Mouse (Mus musculus): ENCODE data around the gene Nfatc4.

GRCm38 (mm10) chr14:55854406-55855100 lies 31.6 kb downstream of the Nfatc4 start:
- TF ChIP-seq USF1 (IDR thresholded peaks at IDR 0.05; ENCODE audit: low read depth, low read length) (no peak), EP300 (IDR thresholded peaks at IDR 0.05; ENCODE audit: low read length) (no peak)

Measured in CH12.LX (cell line).